Mouse (Mus musculus): ENCODE measurements around the gene Rnft1.

- TF ChIP-seq GATA1 (IDR thresholded peaks at IDR 0.05; ENCODE audit: borderline replicate concordance, low read length) (no peak), CTCF (IDR thresholded peaks at IDR 0.05; ENCODE audit: low read depth, low read length) (no peak)
Observed at GRCm38 (mm10) chr11:86473576-86473975, 10.9 kb upstream of the Rnft1 start.

Data from G1E (cell line).